In genomic region chr2:131206778-131207177, GRCm38 (mm10) we compare ENCODE assay signal across 8 mouse cellular contexts. TPM values are rescaled to one million over a fixed set of nuclear protein-coding genes. Genes with fewer than 3 reads are reported as not detected.
DNase-seq lines count a peak whose midpoint lies in the region; ATAC-seq and TF ChIP-seq lines count a peak whose summit lies in the region.

TSS of gene Ap5s1 (plus strand) at chr2:131207078.

- H3K27me3 ChIP-seq in neural tube, embryonic 11.5 days (ENCODE audit: control insufficient read depth, insufficient read depth, low read length), result no peaks in the 10 kb centered on the region
- no peaks in the 10 kb centered on the region for H3K27me3 ChIP-seq in erythroblast, embryonic 14.5 days (ENCODE audit: control insufficient read depth)
- no peaks in the 10 kb centered on the region for H3K27me3 ChIP-seq in limb, embryonic 13.5 days
- H3K27me3 ChIP-seq in stomach, postnatal 0 days (ENCODE audit: control insufficient read depth, insufficient read depth, low read length), result no peaks in the 10 kb centered on the region

- peaks cover 5% of the 10 kb centered on the region; the same call in 1 of the 2 replicates for H3K4me1 ChIP-seq in neural tube, embryonic 11.5 days (ENCODE audit: control insufficient read depth, insufficient read depth, low read length)
- peaks cover 94% of the 10 kb centered on the region for H3K4me1 ChIP-seq in erythroblast, embryonic 14.5 days (ENCODE audit: control insufficient read depth)
- peaks cover 27% of the 10 kb centered on the region for H3K4me1 ChIP-seq in limb, embryonic 13.5 days
- H3K4me1 ChIP-seq in stomach, postnatal 0 days (replicated peaks; ENCODE audit: control insufficient read depth, insufficient read depth), result peaks cover 16% of the 10 kb centered on the region

- H3K9ac ChIP-seq in neural tube, embryonic 11.5 days (ENCODE audit: low read length), result no peak within 1 kb of the TSS
- H3K9ac ChIP-seq in limb, embryonic 13.5 days, result no peak within 1 kb of the TSS
- H3K9ac ChIP-seq in stomach, postnatal 0 days (ENCODE audit: low read length), result no peak within 1 kb of the TSS

- H3K4me2 ChIP-seq in neural tube, embryonic 11.5 days (ENCODE audit: low read depth), result no peak within 1 kb of the TSS
- no peak within 1 kb of the TSS for H3K4me2 ChIP-seq in limb, embryonic 13.5 days (replicated peaks)
- H3K4me2 ChIP-seq in stomach, postnatal 0 days (replicated peaks; ENCODE audit: low read depth), result no peak within 1 kb of the TSS

- DNase-seq in neural tube, embryonic 11.5 days (ENCODE audit: low spot score), result no peak
- DNase-seq in neural tube, embryonic 10.5 days (ENCODE audit: extremely low spot score, low spot score), result no peak
- DNase-seq in heart, postnatal 25 days (ENCODE audit: low spot score), result no peak
- DNase-seq in stomach, postnatal 0 days (ENCODE audit: low spot score), result no peak
- DNase-seq in urinary bladder, postnatal 10 days (ENCODE audit: low spot score), result no peak
- DNase-seq in thymus, postnatal 36 days, result no peak

- TF ChIP-seq EP300 in stomach, postnatal 0 days (optimal IDR thresholded peaks at IDR 0.05), result no peak

- H3K36me3 ChIP-seq in neural tube, embryonic 11.5 days (ENCODE audit: control insufficient read depth, insufficient read depth, low read length), result no peaks in the 10 kb centered on the region
- H3K36me3 ChIP-seq in erythroblast, embryonic 14.5 days (ENCODE audit: control insufficient read depth), result peaks cover 41% of the 10 kb centered on the region
- H3K36me3 ChIP-seq in limb, embryonic 13.5 days, result no peaks in the 10 kb centered on the region
- no peaks in the 10 kb centered on the region for H3K36me3 ChIP-seq in stomach, postnatal 0 days (ENCODE audit: control insufficient read depth, insufficient read depth, low read length)

- H3K9me3 ChIP-seq in neural tube, embryonic 11.5 days (ENCODE audit: control insufficient read depth, low read length), result no peaks in the 10 kb centered on the region
- H3K9me3 ChIP-seq in erythroblast, embryonic 14.5 days (ENCODE audit: control insufficient read depth, low read length), result no peaks in the 10 kb centered on the region
- H3K9me3 ChIP-seq in limb, embryonic 13.5 days, result no peaks in the 10 kb centered on the region
- no peaks in the 10 kb centered on the region for H3K9me3 ChIP-seq in stomach, postnatal 0 days (ENCODE audit: control insufficient read depth, low read length)

- no peak within 1 kb of the TSS for H3K4me3 ChIP-seq in neural tube, embryonic 11.5 days (ENCODE audit: low read depth, low read length)
- H3K4me3 ChIP-seq in erythroblast, embryonic 14.5 days (replicated peaks), result peak within 1 kb of the TSS; percentile 25
- no peak within 1 kb of the TSS for H3K4me3 ChIP-seq in limb, embryonic 13.5 days
- H3K4me3 ChIP-seq in stomach, postnatal 0 days (ENCODE audit: low read depth, low read length), result no peak within 1 kb of the TSS

- intact Hi-C loops in heart, postnatal 25 days (cut with DNase I), result loop anchor here (5.0 kb wide), 1 partner anchor 109 kb away; no protein-coding TSS in a partner anchor

- TF ChIP-seq CTCF in stomach, postnatal 0 days (IDR thresholded peaks at IDR 0.05; ENCODE audit: low read depth), result no peak

- no peak within 1 kb of the TSS for H3K27ac ChIP-seq in neural tube, embryonic 11.5 days (ENCODE audit: low read depth, low read length)
- H3K27ac ChIP-seq in limb, embryonic 13.5 days, result no peak within 1 kb of the TSS
- H3K27ac ChIP-seq in stomach, postnatal 0 days (replicated peaks), result no peak within 1 kb of the TSS

- WGBS in neural tube, embryonic 11.5 days, result 85% methylated on average over 4 of the region's 4 CpGs
- 74% methylated on average over 4 of the region's 4 CpGs for WGBS in limb, embryonic 13.5 days
- 80% methylated on average over 4 of the region's 4 CpGs for WGBS in stomach, postnatal 0 days

- no peak for ATAC-seq in neural tube, embryonic 11.5 days (ENCODE audit: insufficient read depth, low FRiP score, low TSS enrichment)
- no peak for ATAC-seq in limb, embryonic 13.5 days (ENCODE audit: low FRiP score, low read depth)
- ATAC-seq in stomach, postnatal 0 days (ENCODE audit: low FRiP score, low TSS enrichment), result no peak

RNA-seq across cellular contexts. Expression of gene Ap5s1, which starts in this region (rescaled TPM):
- 27.6 and 29.0 TPM in 2 replicates for polyA plus RNA-seq in neural tube, embryonic 11.5 days (2014; fragmentation: Nextera tagmentation; extraction: Ambion mirVana)
- 3.0 and 3.9 TPM in 2 replicates for polyA plus RNA-seq in erythroblast, embryonic 14.5 days (2012)
- total RNA-seq in heart, postnatal 25 days (2021), result 10 to 100 TPM; 34.4 to 42.7 TPM
- polyA plus RNA-seq in limb, embryonic 13.5 days (2015; fragmentation: Nextera tagmentation; extraction: Ambion mirVana), result 28.0 and 31.3 TPM in 2 replicates
- polyA plus RNA-seq in stomach, postnatal 0 days (2015; fragmentation: Nextera tagmentation; extraction: Ambion mirVana), result 22.0 and 24.6 TPM in 2 replicates
